Mouse (Mus musculus) urinary bladder, postnatal 36 days (tissue): ENCODE data around the gene Kndc1.

Experiments used
- DNase-seq, 2 experiments: peaks; one replicate each; pipeline ENCODE4 v3.0.0; 2022; ENCODE audit warnings: low spot score in 2 of 2, mixed read lengths in 1 of 2

Gene Kndc1

DNA sequence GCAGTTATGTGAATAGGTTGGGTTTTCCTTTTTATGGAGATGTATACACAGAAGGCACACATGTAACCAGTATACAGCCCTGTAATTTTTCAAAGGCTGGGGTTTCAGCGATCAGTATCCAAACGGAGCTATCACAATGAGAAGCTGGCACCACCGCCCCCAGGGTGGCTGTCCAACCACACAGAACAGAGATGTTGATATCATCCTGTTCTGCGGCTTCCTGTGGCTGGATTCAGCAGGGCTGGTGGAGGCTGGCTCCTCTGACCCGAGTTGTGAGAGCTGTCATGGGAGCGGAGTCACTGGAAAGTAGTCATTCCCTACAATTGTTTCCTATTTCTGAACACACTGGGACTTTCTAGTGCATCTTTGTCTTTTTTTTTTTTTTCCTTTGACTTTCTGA, 10.8 kb downstream of the Kndc1 start:
- DNase-seq = no peak

DNA sequence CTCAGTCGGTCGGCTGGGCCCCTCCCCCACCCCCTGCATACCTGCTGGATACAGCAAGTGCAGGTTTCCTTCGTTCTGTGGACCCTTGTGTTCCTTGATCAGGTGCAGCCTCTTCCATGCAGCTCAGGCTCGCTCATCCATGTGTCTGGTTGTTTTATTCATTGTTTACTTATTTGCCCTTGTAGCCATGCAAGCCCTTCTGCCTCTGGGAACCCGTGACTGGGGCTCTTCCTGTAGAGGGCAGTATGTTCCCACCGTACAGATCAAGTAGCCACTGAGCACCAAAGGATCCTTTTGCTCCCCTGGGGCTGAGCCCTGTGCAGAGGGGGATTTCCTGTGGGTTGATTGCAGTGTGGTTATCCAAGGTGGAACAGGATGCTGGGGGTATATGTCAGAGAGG, 11.2 kb downstream of the Kndc1 start:
- DNase-seq = peak; percentile 19 to 40

DNA sequence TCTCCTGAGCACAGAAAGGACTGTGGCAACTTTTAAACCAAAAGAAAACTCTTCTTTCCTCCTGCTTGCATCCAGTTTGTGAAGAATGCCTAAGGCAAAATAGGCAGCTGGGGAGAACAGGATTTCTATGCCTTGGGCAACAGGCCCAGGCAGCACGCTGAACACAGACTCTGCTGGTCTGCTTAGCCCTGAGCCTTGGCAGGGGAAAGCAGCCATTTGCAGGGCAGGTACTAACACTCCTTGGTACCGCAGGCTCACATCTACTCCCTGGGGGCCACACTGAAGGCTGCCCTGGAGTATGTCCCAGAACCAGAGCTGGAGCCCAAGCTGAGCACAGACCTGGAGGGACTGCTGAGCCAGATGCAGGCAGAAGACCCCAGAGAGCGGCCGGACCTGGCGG, 13.7 kb downstream of the Kndc1 start:
- no peak for DNase-seq

DNA sequence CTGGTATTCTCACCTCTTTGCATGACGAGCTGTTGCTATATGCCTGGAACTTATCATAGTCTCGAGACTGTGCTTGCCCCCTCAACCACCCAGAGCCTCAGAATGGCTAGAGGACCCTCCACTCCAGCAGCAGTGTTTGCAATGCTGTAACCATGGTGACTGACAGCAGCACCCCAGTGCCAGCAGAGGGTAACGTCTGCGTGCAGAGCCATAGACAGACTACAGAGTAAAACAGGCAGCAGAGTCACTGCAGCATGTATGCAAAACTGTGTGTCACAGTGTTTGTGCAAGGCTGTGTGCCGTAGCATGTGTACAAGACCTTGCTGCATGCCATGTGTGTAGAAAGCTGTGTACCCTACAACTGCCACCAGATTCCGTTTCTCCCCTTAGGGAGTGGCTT, 15.0 kb downstream of the Kndc1 start:
- no peak for DNase-seq

DNA sequence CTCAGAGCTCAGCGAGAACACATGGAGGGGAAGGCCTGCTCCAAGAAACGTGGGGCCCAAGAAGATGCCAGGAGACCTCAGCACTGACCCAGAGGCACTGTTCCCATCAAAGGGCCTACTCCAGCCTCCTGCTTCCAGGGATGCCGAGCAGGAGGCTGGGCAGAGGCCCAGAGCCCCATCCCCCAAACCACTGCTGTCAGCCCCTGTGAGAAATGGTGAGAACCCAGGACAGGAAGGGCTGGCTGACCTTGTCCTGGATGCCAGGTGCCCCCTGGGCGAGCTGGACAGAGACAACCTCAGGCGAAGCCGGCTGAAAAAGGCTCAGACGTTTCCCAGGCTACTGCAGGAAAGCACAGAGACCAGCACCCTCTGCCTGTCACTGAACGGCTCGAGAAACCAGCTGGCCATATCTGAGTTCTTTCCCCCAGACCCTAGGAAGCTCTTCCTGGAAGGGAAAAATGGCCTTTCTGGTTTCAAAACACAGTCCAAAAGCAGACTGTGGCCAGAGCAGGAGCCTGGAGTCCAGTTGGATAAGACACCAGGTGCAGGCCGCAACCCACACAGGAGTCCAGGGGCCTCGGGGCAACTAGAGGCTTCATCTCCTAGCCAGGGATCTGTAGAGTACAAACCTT, 15.8 kb downstream of the Kndc1 start:
- DNase-seq = no peak

DNA sequence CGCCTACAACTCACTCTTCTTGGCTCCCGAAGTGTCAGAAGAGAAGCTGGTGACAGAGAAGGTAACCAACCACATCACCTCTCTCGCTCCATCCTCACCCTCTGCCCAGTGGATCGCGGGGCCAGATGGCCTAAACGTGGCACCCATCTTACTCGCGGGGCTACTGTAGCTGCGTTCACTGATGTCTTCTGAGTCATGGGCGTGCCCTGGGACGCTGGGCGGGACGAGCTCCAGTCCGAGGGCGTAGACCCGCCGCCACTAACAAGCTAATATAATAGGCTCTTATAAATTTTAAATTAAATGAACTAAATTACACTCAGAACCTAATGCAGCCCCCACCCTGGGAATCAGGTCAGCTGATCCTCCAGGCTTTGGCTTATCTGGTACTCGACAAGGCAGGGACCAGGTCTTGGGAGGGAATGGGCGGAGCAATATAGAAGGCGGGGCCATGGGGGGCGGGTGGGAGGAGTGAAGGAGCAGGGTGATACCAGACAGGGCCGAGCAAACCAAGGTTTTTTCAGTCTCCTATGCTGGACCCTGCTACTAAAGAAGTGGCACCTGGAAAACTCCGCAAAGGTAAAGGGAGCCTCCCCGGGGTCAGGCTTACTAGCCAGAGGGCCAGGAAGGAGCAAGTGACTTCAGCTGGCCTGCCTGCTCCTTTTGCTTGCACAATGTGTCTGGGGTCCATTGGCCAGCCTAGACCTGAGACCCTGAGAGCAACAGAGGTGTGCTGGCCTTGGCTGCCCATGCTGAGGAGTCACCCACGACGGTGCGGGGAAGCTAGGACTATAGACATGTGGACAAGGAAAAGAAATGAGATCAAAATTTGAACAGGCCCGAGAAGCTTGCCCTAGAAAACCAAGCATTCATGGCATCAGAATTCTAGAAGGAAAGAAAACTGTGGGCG, 19.9 kb downstream of the Kndc1 start:
- DNase-seq = no peak

DNA sequence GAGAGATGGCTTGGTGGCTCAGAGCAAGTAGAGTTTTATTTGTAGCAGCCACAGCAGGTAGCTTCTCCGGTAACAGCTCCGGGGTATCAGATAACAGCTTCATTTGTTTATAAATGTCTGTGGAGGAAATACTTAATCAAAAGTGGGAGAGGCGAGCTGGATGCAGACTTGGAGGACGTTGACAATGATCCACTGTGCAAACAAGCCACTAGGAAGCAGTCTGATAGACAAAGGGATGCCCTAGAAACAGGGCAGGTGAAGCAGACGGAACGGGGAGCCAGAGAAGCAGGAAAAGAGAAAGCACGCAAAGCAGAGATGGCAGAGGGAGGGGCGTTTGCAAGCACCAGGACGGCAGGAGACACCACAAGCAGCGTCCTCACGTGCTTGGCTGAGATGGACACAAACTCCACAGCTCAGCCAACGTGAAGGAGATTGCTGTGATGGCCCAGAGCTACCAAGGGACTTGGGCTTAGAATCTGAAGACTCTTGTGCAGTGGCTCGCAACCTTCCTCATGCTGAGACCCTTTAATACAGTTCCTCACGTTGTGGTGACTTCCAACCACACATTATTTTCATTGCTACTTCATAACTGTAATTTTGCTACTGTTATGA, 21.3 kb downstream of the Kndc1 start:
- no peak for DNase-seq

DNA sequence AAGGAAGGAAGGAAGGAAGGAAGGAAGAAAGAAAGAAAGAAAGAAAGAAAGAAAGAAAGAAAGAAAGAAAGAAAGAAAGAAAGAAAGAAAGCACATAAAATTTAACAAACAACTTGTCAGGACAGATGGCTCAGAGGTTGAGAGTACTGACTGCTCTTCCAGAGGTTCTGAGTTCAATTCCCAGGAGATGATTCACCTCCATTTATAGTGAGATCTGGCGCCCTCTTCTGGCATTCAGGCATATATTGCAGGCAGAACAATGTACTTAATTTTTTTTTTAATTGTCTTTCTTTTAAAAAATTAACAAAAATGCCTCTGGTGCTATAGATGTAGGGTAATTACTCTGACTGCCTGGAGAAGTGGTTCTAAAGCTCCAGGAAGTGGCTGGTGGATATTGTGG, 21.8 kb downstream of the Kndc1 start:
- no peak for DNase-seq

DNA sequence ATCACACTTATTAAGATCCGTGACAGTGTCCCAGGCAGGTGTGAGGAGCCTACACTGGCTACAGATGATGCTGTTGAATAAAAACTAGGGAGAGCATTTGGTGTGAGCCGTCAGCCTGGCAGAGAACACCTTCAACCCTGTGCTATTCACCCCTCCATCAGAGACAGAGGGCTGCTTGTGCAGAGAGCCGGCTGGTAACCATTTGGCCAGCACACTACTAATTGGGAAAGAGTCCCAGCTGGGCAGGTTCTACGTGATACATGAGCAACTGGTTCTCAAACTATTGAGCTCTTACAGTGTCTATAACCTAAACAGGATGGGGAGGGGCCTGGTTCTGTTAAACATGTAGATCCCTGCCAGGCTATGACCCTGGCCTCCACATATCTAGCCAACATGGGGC, 23.8 kb downstream of the Kndc1 start:
- no peak for DNase-seq

DNA sequence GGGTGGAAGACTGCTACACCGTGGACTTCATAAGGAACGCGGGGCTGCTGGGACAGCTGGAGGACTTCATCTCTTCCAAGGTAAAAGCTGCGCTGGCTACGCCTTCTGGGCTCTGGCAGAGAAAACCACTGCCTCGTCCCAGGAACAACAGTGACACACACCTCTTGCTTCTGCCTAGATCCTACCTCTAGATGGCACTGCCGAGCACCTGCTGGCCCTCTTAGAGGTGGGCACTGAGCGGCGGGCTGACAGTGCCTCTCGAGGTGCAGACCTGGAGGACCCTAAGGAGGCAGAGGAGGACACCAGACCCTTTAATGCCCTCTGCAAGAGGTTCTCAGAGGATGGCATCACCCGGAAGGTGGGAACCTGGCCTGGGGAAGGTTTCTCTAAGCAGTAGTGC, 36.2 kb downstream of the Kndc1 start:
- no peak for DNase-seq

DNA sequence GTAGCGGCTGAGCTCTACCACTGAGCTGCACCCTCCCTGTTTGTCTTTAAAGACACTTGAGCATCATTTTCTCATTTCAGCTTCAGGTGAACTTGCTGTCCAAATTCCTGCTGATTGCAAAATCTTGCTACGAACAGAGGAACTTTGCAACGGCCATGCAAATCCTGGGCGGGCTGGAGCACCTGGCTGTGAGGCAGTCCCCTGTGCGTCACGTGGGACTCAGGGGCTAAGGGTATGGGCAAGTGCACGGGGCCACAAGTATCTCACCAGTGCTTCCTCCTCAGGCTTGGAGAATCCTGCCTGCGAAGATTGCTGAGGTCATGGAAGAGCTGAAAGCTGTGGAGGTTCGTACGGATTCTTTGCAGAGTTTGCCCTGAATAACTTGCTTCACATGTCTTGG, 42.2 kb downstream of the Kndc1 start:
- no peak for DNase-seq

DNA sequence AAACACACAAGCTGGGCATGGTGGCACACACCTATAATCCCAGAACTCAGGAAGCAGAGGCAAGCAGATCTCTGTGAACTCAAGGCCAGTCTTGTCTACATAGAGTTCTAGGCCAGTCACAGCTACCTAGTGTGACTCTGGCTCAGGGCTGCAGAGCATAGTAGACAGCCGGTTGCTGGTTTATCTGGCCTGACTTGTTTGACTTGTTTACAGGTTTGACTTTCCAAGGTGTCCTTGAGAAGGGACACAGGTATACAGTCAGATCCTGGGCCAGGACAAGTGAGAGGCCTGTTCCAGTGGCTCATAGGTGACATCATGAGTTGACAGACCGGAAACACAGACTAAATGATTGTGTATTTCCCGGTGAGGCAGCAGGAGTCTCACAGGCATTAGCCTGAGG, 42.6 kb downstream of the Kndc1 start:
- DNase-seq = no peak

DNA sequence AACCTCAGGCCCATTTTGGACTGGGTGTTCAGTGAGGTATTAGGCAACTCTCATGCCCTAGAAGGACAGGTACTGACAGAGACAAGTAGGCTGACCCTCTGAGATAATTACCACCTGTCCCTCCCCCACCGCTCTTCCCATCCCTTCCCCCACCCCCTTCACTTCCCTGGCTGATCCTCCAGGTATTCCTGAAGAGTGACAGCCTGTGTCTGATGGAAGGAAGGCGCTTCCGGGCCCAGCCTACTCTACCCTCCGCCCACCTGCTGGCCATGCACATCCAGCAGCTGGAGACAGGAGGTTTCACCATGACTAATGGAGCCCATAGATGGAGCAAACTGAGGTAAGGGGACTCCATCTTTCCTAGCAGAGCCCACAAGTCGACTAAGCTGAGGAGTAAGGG, 43.3 kb downstream of the Kndc1 start:
- DNase-seq = no peak

DNA sequence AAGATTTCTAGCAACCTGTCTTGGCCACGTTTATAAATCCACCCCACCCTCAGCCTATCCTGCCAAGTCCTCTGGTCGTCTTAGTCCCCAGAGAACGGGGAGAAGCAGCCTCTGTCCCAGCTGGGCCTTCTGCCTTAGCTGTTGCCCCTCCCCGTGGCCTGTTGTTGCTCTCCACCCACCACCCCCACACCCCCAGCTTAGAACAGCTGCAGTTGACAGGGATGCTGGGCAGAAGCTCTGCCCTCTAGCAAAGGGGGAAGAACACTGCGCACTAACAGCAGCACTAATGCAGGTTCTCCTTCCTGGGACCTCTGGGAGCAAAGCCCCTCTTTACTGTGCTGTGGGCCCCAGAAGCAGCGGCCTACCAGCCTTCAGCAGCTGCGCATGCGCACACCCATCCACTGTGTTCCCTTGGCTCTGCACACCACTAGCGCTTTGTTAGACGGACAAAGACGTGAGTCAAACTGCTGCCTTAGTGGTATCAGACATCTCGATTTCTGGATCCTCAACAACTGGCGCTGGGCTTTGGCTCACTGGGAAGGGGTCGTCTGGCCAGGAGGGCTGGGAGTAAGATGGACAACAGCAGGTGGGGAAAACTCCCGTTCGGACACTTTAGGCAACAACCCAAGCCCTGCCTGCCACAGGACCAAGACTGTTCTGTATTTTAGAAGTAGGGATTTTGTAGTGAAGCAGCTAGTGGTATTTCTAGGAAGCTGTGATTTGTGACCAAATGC, 46.1 kb downstream of the Kndc1 start:
- DNase-seq = no peak

DNA sequence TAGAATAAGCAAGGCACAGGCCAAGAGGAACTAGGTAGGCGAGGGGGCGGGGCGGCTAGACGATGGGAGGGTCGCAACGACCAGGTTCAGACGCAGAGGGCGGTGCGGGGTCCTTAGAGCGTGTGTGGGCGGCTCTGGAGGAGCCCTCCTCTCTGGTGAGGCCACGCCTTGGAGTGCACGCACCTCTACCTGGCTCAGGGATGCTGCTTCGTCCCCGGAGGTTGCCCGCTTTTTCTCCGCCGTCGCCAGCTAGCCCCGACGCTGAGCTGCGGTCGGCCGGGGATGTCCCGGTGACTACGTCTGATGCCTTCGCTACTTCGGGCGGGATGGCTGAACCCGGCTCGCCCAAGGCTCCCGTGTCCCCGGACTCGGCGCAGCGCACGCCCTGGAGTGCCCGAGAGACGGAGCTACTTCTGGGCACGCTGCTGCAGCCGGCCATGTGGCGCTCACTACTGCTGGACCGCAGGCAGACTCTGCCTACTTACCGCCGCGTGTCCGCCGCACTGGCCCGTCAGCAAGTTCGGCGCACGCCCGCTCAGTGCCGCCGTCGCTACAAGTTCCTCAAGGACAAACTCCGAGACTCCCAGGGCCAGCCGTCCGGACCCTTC, 49.3 kb downstream of the Kndc1 start, which contains the start of gene Utf1:
TSS of gene Utf1 (plus strand) at position 116 of the 608 bp plus-strand sequence.
- peak; percentile 13 to 20 for DNase-seq

DNA sequence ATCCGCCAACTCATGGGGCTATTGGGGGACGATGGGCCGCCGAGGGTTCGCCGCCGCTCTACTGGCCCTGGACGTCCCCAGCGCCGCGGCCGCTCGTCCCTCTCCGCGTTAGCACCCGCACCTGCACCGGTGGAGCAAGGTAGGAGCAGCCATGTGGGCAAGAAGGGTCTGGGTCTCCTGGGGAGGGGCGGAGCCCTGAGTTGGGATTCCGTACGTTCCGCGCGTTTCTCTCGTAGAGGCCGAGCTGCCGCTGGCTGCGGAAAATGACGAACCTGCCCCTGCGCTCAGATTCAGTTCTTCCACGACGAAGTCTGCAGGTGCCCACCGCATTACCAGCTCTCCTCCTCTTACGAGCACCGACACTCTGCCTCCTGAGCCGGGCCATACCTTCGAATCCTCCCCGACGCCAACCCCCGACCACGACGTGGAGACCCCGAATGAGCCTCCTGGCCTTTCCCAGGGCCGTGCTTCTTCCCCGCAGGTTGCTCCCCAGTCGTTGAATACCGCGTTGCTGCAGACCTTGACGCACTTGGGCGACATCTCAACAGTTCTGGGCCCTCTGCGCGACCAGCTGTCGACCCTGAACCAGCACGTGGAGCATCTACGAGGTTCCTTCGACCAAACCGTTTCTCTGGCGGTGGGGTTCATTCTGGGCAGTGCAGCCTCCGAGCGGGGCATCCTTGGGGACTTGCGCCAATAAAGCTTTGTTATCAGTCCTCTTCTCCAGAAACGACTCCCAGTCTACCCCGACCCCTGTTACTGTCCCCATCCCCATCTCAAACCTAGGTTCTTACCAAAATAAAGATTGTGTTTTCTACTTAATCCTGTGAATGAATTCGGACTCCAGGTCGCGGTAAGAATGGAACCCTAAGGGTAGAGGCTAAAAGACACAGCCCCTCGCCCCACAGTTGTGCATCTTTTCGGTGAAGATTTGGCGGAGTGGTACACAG, 50.1 kb downstream of the Kndc1 start:
- DNase-seq = no peak

DNA sequence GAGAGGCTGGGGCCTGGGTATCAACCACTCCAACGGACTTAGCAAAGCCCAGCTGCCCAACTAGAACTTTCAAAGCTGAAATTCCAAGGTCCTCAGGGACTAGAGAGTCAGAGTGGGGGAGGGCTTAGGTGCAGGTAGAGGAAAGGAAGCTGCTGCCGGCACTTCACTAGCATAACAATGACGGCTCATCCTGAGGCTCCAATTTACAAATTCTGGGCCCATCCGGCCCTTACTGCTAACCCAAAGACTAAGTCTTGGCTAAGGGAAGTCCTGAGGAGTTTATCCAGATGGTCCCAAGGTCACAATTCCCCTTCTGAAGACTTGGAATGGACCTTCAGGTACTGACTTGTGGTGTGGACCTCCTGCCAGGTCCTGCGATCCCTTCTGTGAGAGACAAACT, 51.0 kb downstream of the Kndc1 start:
- no peak for DNase-seq

DNA sequence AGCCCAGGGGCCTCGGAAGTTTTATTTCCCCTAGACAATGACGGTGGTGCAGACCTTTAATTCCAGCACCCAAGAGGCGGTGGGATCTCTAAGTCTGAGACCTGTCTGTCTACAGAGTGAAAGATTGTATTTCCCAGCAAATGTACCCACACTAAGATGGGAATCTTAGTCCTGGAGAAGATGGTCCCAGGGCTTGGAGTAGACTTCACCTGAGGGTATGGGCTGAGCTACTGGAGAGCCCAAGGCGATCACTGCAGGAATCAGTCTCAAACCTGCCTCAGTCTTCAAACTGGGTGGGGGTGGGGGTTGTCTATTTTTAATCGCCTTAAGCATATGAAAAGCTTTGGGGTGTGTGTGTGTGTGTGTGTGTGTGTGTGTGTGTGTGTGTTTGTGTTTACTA, 51.5 kb downstream of the Kndc1 start:
- DNase-seq = no peak

DNA sequence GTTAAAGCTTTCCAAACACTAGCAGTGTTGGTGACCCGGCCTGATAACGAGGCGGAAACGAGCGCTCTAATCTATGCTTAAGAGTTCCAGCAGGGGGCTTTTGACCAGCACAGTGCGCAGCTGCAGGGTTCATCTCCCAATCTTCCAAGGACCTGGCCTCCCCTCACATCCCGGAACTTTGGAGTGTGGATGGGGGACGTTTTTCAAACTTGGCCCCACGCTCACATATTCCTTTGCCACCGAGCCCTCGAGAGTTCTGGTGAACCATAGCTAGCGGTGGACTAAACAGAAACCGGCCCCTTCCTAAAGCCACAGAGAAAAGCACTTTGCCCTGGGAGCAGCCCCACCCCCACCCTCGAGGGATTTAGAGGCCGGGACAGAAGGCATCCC, 55.4 kb downstream of the Kndc1 start:
- DNase-seq = peak; percentile 32 to 50

DNA sequence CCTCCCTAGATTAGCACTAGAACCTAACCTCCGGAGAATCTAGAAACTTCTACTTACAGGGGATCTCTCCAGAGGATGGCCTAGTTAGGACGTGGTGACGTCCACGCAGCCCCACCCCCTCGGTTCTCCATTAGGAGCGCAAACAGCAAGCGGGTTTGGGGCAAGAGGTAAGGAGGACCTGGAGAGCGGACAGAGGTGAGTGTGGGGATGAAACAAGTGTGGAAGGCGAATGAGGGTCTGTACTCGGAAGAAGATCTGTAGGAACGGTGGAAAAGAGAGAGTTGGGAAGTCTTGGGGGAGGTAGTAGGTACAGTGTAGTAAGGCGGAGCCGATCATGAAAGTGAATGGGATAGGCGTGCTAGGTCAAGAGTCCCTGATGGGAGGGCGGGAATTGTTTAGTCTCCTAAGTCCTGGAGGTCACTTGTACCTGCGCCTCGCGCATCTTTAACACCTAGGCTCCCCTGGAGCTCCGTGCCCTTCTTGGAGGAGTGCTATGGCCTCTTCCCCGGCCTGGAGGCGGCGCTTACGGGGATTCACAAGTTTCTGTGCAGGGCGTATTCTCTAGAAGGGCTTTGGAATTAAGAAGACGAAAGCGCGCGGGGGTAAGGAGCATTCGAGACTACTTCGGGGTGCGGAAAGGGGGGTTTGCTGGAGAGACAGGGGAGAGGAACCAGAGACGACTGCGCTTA, 55.9 kb downstream of the Kndc1 start:
- peak; percentile 36 to 47 for DNase-seq
